Mouse (Mus musculus): Measurements from ENCODE around the gene Kmt5a. TPM values are rescaled to one million over a fixed set of nuclear protein-coding genes. Genes with fewer than 3 reads are reported as not detected.

The Kmt5a gene
- 96.7 and 101 TPM in 2 replicates for polyA plus RNA-seq (2012; rRNA removed)
- polyA plus RNA-seq (2014; fragmentation: Nextera tagmentation; extraction: Ambion mirVana) = 70.9 and 91.4 TPM in 2 replicates

- WGBS = 1% methylated on average over 34 of the region's 34 CpGs
- peak; percentile 99 for ATAC-seq (ENCODE audit: low FRiP score, low read depth)
Measured at GRCm38 (mm10) chr5:124439447-124440093, at the start of gene Kmt5a. Kmt5a (plus strand) TSS chr5:124439930.

GRCm38 (mm10) chr5:124392412-124392811, 47.3 kb upstream of the Kmt5a start:
- H3K4me1 ChIP-seq (ENCODE audit: control insufficient read depth, insufficient read depth, low read length) = no peaks in the 10 kb centered on the region
- H3K4me2 ChIP-seq (replicated peaks; ENCODE audit: low read depth, low read length, severe bottlenecking) = no peak overlapping the region
- H3K36me3 ChIP-seq (ENCODE audit: control insufficient read depth, insufficient read depth, low read length) = peaks cover 88% of the 10 kb centered on the region
- no peak overlapping the region for H3K4me3 ChIP-seq (replicated peaks; ENCODE audit: low read length)
- no peak for ATAC-seq (ENCODE audit: low FRiP score, low read depth)
- H3K9me3 ChIP-seq (ENCODE audit: control insufficient read depth, low read length) = no peaks in the 10 kb centered on the region
- H3K9ac ChIP-seq (ENCODE audit: low read depth, low read length, severe bottlenecking) = no peak overlapping the region
- no peaks in the 10 kb centered on the region for H3K27me3 ChIP-seq (ENCODE audit: control insufficient read depth, insufficient read depth, low read length)
- DNase-seq (ENCODE audit: low spot score) = no peak
- TF ChIP-seq POLR2A (IDR thresholded peaks at IDR 0.05; ENCODE audit: borderline replicate concordance, extremely low read depth, insufficient read depth, insufficient read length) = no peak
- H3K27ac ChIP-seq (replicated peaks; ENCODE audit: low read depth, low read length) = no peak overlapping the region
- 97% methylated on average over 4 of the region's 4 CpGs for WGBS

More at GRCm38 (mm10) chr5:124439447-124440093, at the start of gene Kmt5a:
- H3K9ac ChIP-seq (ENCODE audit: low read depth, low read length, severe bottlenecking) = peak within 1 kb of the TSS; percentile 58
- H3K27ac ChIP-seq (replicated peaks; ENCODE audit: low read depth, low read length) = peak within 1 kb of the TSS; percentile 72; the same call in 1 of the 2 replicates
- H3K27me3 ChIP-seq (ENCODE audit: control insufficient read depth, insufficient read depth, low read length) = no peaks in the 10 kb centered on the region
- DNase-seq (ENCODE audit: low spot score) = peak; percentile 97
- H3K4me2 ChIP-seq (replicated peaks; ENCODE audit: low read depth, low read length, severe bottlenecking) = peak within 1 kb of the TSS; percentile 81
- 0 out of 2 replicates have a peak, but pooled peaks have one; percentile 26 for TF ChIP-seq POLR2A (IDR thresholded peaks at IDR 0.05; ENCODE audit: borderline replicate concordance, extremely low read depth, insufficient read depth, insufficient read length)
- H3K36me3 ChIP-seq (ENCODE audit: control insufficient read depth, insufficient read depth, low read length) = no peaks in the 10 kb centered on the region
- no peaks in the 10 kb centered on the region for H3K9me3 ChIP-seq (ENCODE audit: control insufficient read depth, low read length)
- H3K4me1 ChIP-seq (ENCODE audit: control insufficient read depth, insufficient read depth, low read length) = 0 out of 2 replicates have a peak, but pooled peaks cover 7% of the 10 kb centered on the region
- H3K4me3 ChIP-seq (replicated peaks; ENCODE audit: low read length) = peak within 1 kb of the TSS; percentile 73

- WGBS = 89% methylated on average over 7 of the region's 7 CpGs
- H3K36me3 ChIP-seq (ENCODE audit: control insufficient read depth, insufficient read depth, low read length) = peaks cover 88% of the 10 kb centered on the region
Measured at GRCm38 (mm10) chr5:124393726-124394125, 46.0 kb upstream of the Kmt5a start.

GRCm38 (mm10) chr5:124410808-124411207, 28.9 kb upstream of the Kmt5a start:
- Histone ChIP-seq H3K9me3 (ENCODE audit: control insufficient read depth, low read length) (no peaks in the 10 kb centered on the region), H3K27ac (replicated peaks; ENCODE audit: low read depth, low read length) (no peak overlapping the region), H3K9ac (ENCODE audit: low read depth, low read length, severe bottlenecking) (no peak overlapping the region), H3K27me3 (ENCODE audit: control insufficient read depth, insufficient read depth, low read length) (no peaks in the 10 kb centered on the region), H3K4me1 (ENCODE audit: control insufficient read depth, insufficient read depth, low read length) (no peaks in the 10 kb centered on the region), H3K4me2 (replicated peaks; ENCODE audit: low read depth, low read length, severe bottlenecking) (no peak overlapping the region), H3K36me3 (ENCODE audit: control insufficient read depth, insufficient read depth, low read length) (peaks cover 69% of the 10 kb centered on the region), H3K4me3 (replicated peaks; ENCODE audit: low read length) (no peak overlapping the region)
- no peak for TF ChIP-seq POLR2A (IDR thresholded peaks at IDR 0.05; ENCODE audit: borderline replicate concordance, extremely low read depth, insufficient read depth, insufficient read length)
- no peak for ATAC-seq (ENCODE audit: low FRiP score, low read depth)
- DNase-seq (ENCODE audit: low spot score) = no peak
- WGBS = 80% methylated on average over 3 of the region's 3 CpGs

More at GRCm38 (mm10) chr5:124393726-124394125, 46.0 kb upstream of the Kmt5a start:
- no peak for DNase-seq (ENCODE audit: low spot score)
- no peak for TF ChIP-seq POLR2A (IDR thresholded peaks at IDR 0.05; ENCODE audit: borderline replicate concordance, extremely low read depth, insufficient read depth, insufficient read length)
- H3K9ac ChIP-seq (ENCODE audit: low read depth, low read length, severe bottlenecking) = no peak overlapping the region
- H3K9me3 ChIP-seq (ENCODE audit: control insufficient read depth, low read length) = no peaks in the 10 kb centered on the region
- no peak for ATAC-seq (ENCODE audit: low FRiP score, low read depth)
- no peak overlapping the region for H3K4me3 ChIP-seq (replicated peaks; ENCODE audit: low read length)
- no peaks in the 10 kb centered on the region for H3K27me3 ChIP-seq (ENCODE audit: control insufficient read depth, insufficient read depth, low read length)
- H3K27ac ChIP-seq (replicated peaks; ENCODE audit: low read depth, low read length) = no peak overlapping the region
- H3K4me2 ChIP-seq (replicated peaks; ENCODE audit: low read depth, low read length, severe bottlenecking) = no peak overlapping the region
- no peaks in the 10 kb centered on the region for H3K4me1 ChIP-seq (ENCODE audit: control insufficient read depth, insufficient read depth, low read length)

DNA sequence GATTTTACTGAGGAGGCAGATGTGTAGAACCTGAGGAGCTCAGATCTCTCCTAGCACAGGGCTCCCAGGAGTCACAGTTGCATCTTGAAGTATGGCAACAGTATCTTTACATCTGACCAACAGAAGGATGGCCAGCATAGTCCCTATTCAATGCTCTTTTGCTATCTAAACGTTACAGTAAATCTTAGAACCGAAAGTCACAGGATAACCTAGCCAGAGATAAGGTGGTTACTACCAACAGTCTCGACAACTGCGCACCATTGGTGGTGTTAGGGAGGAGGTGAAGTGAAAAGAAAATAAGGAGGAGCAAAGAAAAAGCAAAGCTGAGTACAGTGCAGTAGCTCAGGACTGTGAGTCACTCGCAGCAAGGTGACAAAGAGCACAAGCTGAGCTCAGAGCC, 27.6 kb upstream of the Kmt5a start:
- Histone ChIP-seq H3K36me3 (ENCODE audit: control insufficient read depth, insufficient read depth, low read length) (peaks cover 58% of the 10 kb centered on the region), H3K9me3 (ENCODE audit: control insufficient read depth, low read length) (no peaks in the 10 kb centered on the region), H3K4me3 (replicated peaks; ENCODE audit: low read length) (no peak overlapping the region), H3K27ac (replicated peaks; ENCODE audit: low read depth, low read length) (no peak overlapping the region), H3K4me2 (replicated peaks; ENCODE audit: low read depth, low read length, severe bottlenecking) (no peak overlapping the region), H3K9ac (ENCODE audit: low read depth, low read length, severe bottlenecking) (no peak overlapping the region), H3K4me1 (ENCODE audit: control insufficient read depth, insufficient read depth, low read length) (no peaks in the 10 kb centered on the region), H3K27me3 (ENCODE audit: control insufficient read depth, insufficient read depth, low read length) (no peaks in the 10 kb centered on the region)
- ATAC-seq (ENCODE audit: low FRiP score, low read depth) (no peak), DNase-seq (ENCODE audit: low spot score) (no peak)
- TF ChIP-seq POLR2A (IDR thresholded peaks at IDR 0.05; ENCODE audit: borderline replicate concordance, extremely low read depth, insufficient read depth, insufficient read length) = no peak
- 94% methylated on average over 5 of the region's 5 CpGs for WGBS

All from limb, embryonic 14.5 days (tissue).